Mouse (Mus musculus) myocyte (in vitro differentiated cells): Measurements from ENCODE around the gene Atxn2l.

Experiments used
- E2F4 ChIP-seq: IDR thresholded peaks from one replicate; pipeline ENCODE4 v1.6.1; 2011; ENCODE audit warnings: mild to moderate bottlenecking, control low read depth, moderate library complexity; ENCODE audit not compliant: insufficient read depth
- POLR2A ChIP-seq: IDR thresholded peaks from one replicate; pipeline ENCODE4 v1.6.1; 2011; ENCODE audit warnings: low read depth, mild to moderate bottlenecking, control low read depth, moderate library complexity; ENCODE audit not compliant: insufficient read length
- POLR2AphosphoS2 ChIP-seq: IDR thresholded peaks from one replicate; pipeline ENCODE4 v1.6.1; 2011; ENCODE audit warnings: low read depth, control low read depth; ENCODE audit not compliant: insufficient read length
- REST ChIP-seq: IDR thresholded peaks from one replicate; pipeline ENCODE4 v1.6.1; 2011; ENCODE audit warnings: mild to moderate bottlenecking, control low read depth, moderate library complexity; ENCODE audit not compliant: insufficient read depth, insufficient read length
- SRF ChIP-seq: IDR thresholded peaks from one replicate; pipeline ENCODE4 v1.6.1; 2011; ENCODE audit warnings: low read depth; ENCODE audit not compliant: control insufficient read depth, insufficient read length
- TCF12 ChIP-seq: IDR thresholded peaks from one replicate; pipeline ENCODE4 v1.6.1; 2011; ENCODE audit warnings: mild to moderate bottlenecking, control low read depth; ENCODE audit not compliant: poor library complexity, insufficient read depth, severe bottlenecking
- TCF3 ChIP-seq: IDR thresholded peaks from one replicate; pipeline ENCODE4 v1.6.1; 2011; ENCODE audit warnings: low read depth, control low read depth; ENCODE audit not compliant: insufficient read length
- USF1 ChIP-seq: IDR thresholded peaks from one replicate; pipeline ENCODE4 v1.6.1; 2011; ENCODE audit warnings: low read depth, mild to moderate bottlenecking, control low read depth, moderate library complexity

DNA sequence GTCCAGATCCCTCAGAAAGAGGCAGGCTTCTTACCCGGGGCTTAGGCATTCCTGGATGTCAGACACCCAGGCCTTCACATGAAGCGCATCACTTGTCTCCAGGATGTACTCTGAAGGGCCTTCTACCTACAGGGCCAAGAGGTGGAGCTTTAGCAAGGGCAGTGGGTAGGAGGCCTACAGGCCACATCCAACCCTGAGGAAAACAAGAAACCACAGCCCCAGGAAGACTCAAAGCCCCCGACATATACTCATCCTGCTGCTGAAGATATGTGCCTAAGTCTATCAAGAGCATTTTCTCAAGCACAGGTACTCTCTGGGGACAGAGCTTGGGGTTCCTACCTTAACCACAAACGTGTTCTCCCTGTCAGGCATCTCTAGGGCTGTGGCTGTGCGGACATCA, 31.9 kb downstream of the Atxn2l start:
- TF ChIP-seq USF1, result no peak
- TF ChIP-seq POLR2A, result no peak
- TF ChIP-seq POLR2AphosphoS2, result no peak
- TF ChIP-seq TCF12, result no peak
- no peak for TF ChIP-seq REST
- no peak for TF ChIP-seq SRF
- TF ChIP-seq TCF3, result no peak
- TF ChIP-seq E2F4, result no peak
